14 mouse cellular contexts compared by ENCODE assay signal in the genomic region with DNA sequence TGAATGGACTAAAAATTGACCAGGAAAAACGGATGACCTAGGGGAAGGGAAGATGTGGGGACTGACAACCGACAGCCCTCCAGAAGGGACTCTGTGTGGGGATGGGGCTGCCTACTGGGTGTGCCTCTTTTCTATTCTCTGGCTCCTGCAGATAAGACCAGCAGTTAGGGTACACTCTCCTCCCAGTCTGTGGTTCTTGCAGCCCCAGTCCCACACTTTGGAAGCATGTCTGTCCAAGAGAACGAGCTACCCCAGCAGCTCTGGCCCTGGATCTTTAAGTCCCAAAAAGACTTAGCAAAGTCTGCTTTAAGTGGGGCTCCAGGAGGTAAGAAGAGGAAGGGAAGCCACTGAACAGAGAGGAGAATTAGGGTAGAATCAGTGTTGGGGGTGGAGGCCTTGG. TPM values are rescaled to one million over a fixed set of nuclear protein-coding genes. Genes with fewer than 3 reads are reported as not detected.
DNase-seq lines count a peak whose midpoint lies in the region; ATAC-seq lines count a peak whose summit lies in the region.
"Had no signal": no experiment of that assay in that cellular context is flagged by ENCODE, and none has a peak within 500 bp of the region (broad histone marks: within the 10 kb centered on the region; RNA-seq: fewer than 3 reads in every experiment).

Gene Pklr, plus strand, starts transcription at position 185 of the 400 bp plus-strand sequence.

- no peaks in the 10 kb centered on the region for H3K36me3 ChIP-seq in megakaryocyte, embryonic 14.5 days (replicated peaks; ENCODE audit: low read length)
- H3K36me3 ChIP-seq: embryonic facial prominence, embryonic 15.5 days had no signal

- H3K4me1 ChIP-seq in megakaryocyte, embryonic 14.5 days: peaks cover 28% of the 10 kb centered on the region

- no peak for DNase-seq in adrenal gland, postnatal 14 days
- DNase-seq in adrenal gland, adult (ENCODE audit: inconsistent age in 2 of 2, low spot score in 1 of 2): no peak
- DNase-seq in liver: peak; percentile 83
- peak; percentile 47 for DNase-seq in yolk sac, embryonic 10.5 days (ENCODE audit: low spot score)
- no peak for DNase-seq in right cerebral cortex, postnatal 10 days (ENCODE audit: low spot score in 2 of 2)
- no peak for DNase-seq in urinary bladder, adult 18-20 months (ENCODE audit: low spot score in 2 of 2)
- DNase-seq: gastrocnemius, postnatal 10 days; lung, postnatal 36 days had no signal

- H3K27me3 ChIP-seq in megakaryocyte, embryonic 14.5 days (replicated peaks): peaks cover 65% of the 10 kb centered on the region

- no peak for ATAC-seq in megakaryocyte, adult 5-6 weeks (ENCODE audit: poor library complexity, severe bottlenecking)

- no peaks in the 10 kb centered on the region for H3K9me3 ChIP-seq in megakaryocyte, embryonic 14.5 days
- H3K9me3 ChIP-seq: embryonic facial prominence, embryonic 15.5 days had no signal

- H3K4me3 ChIP-seq in megakaryocyte, embryonic 14.5 days (replicated peaks): peak within 1 kb of the TSS; percentile 14
- H3K4me3 ChIP-seq: embryonic facial prominence, embryonic 15.5 days had no signal

RNA-seq across cellular contexts. Expression of gene Pklr, which starts in this region (rescaled TPM):
- total RNA-seq in adrenal gland, postnatal 14 days (2021): 1.6 and 15.1 TPM in 2 replicates
- 0.26 TPM in 1 of 2 replicates, not detected in the other for polyA plus RNA-seq in megakaryocyte, embryonic 14.5 days (2012; ENCODE audit: insufficient read depth, low replicate concordance)
- total RNA-seq in megakaryocyte, adult 5-6 weeks (2015): 1.2 and 4.0 TPM in 2 replicates
- total RNA-seq in megakaryocyte, adult 5-6 weeks (2017): 1.4 and 8.0 TPM in 2 replicates
- total RNA-seq: heart, postnatal 25 days; layer of hippocampus, postnatal 14 days had no signal
- polyA plus RNA-seq: urinary bladder, adult 2 months had no signal

Comparison
In these comparisons a context has a peak if more than half of its experiments do, and no peak if none do; other contexts are left out.
1. DNase-seq: peak in liver (single experiment) and yolk sac, embryonic 10.5 days (single experiment); none in adrenal gland, postnatal 14 days (single experiment), adrenal gland, adult (0 of 2), right cerebral cortex, postnatal 10 days (0 of 2) and urinary bladder, adult 18-20 months (0 of 2).